Mouse (Mus musculus): ENCODE measurements around the gene Myh15. TPM values are rescaled to one million over a fixed set of nuclear protein-coding genes. Genes with fewer than 3 reads are reported as not detected.
"Not testable (repeated sequence)": the region's sequence is repeated elsewhere in the genome, so short reads cannot be mapped to it uniquely, and the experiment has no call there.

Myh15 gene
- polyA plus RNA-seq, 1 experiment, result not detected

DNA sequence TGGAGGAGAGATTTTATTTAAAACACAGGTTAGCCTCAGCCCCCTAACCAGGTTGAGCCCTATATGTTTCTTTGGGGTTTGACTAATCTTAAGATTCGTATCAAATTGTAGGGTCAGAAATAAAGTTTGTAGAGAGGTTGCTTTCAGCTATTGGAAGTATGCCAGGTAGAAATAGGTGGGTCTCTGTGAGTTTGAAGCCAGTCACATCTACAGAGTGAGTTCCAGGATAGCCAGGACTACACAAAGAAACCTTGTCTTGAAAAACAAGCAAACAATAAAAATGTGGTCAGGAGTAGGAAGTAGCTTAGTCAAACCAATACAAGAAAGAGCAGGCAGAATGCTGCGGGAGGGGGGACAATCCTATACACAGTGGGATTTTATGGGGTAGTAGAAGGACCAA is 136.7 kb downstream of the Myh15 start:
- no peak for TF ChIP-seq POLR2A (IDR thresholded peaks at IDR 0.05; ENCODE audit: borderline replicate concordance, control insufficient read depth, low read depth, low read length)
- no peak for TF ChIP-seq CTCF (IDR thresholded peaks at IDR 0.05; ENCODE audit: control insufficient read depth, insufficient read depth, low read length)
- 42% methylated on average over 2 of the region's 2 CpGs for WGBS
- Histone ChIP-seq H3K27ac (ENCODE audit: control insufficient read depth, insufficient read depth, low read depth, low read length, poor library complexity) (no peak overlapping the region), H3K4me3 (replicated peaks; ENCODE audit: control insufficient read depth, low read depth, low read length) (no peak overlapping the region), H3K4me1 (ENCODE audit: control insufficient read depth, insufficient read depth, low read length) (no peaks in the 10 kb centered on the region)

DNA sequence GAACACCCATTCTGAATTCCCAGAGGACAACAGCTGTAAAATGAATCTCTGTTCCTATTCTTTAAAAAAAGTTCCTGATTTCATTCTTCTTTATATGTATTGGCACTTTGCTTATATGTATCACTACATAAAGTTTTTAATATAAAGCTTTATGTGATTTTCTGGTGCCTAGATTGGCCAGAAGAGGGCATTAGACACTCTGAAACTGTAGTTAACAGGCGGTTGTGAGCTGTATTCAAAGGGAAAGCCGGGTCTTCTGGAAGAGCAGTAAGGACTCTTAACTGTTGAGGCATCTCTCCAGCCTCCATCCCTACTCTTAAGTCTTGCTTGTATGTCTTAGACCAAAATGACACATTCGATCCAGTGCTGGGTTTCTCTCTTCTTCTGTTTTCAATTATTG is 139.0 kb downstream of the Myh15 start:
- TF ChIP-seq POLR2A (IDR thresholded peaks at IDR 0.05; ENCODE audit: borderline replicate concordance, control insufficient read depth, low read depth, low read length) (no peak), CTCF (IDR thresholded peaks at IDR 0.05; ENCODE audit: control insufficient read depth, insufficient read depth, low read length) (no peak)
- H3K4me1 ChIP-seq (ENCODE audit: control insufficient read depth, insufficient read depth, low read length), result no peaks in the 10 kb centered on the region
- H3K4me3 ChIP-seq (replicated peaks; ENCODE audit: control insufficient read depth, low read depth, low read length), result no peak overlapping the region
- WGBS, result 62% methylated on average over 3 of the region's 3 CpGs
- no peak overlapping the region for H3K27ac ChIP-seq (ENCODE audit: control insufficient read depth, insufficient read depth, low read depth, low read length, poor library complexity)

DNA sequence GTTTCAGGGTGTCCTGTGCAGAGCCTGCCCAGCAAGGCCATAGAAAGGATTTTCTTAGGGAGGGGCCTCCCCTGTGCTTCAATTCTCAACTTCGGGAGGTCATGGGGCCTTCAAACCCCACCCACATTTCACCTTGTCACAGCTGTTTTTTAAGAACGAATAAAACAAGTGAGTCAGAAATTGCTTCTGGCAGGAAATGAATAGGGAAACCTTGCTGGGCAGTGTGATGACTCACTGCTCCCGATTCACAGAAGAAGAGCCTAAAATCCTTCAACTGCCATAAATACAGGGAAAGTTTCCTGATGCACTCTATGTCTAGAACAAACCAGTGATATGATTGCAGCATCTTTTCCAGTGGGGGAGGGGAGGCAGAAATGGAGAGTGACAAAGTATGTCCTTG is 140.7 kb downstream of the Myh15 start:
- Histone ChIP-seq H3K4me3 (replicated peaks; ENCODE audit: control insufficient read depth, low read depth, low read length) (no peak overlapping the region), H3K4me1 (ENCODE audit: control insufficient read depth, insufficient read depth, low read length) (no peaks in the 10 kb centered on the region), H3K27ac (ENCODE audit: control insufficient read depth, insufficient read depth, low read depth, low read length, poor library complexity) (no peak overlapping the region)
- 6% methylated on average over 3 of the region's 3 CpGs for WGBS
- TF ChIP-seq CTCF (IDR thresholded peaks at IDR 0.05; ENCODE audit: control insufficient read depth, insufficient read depth, low read length) (no peak), POLR2A (IDR thresholded peaks at IDR 0.05; ENCODE audit: borderline replicate concordance, control insufficient read depth, low read depth, low read length) (no peak)

DNA sequence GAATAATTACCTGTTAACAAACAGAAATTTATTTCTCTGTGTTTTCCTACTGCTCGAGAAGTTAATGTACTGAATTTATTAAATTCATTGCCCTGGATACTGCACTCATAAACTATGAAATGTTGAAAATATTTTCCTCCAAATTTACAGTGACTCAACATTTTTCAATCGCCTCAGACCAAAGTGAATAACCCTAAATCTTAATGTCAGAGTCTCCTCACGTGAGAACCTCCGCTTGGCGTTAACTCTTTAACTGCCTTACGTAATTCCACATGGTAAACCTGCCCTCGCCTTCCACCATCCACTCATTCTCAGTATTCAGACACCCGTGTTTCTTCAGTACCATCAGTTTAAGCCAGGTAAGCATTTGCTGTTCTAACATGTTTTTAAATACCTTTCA is 166.4 kb downstream of the Myh15 start:
- Histone ChIP-seq H3K4me3 (replicated peaks; ENCODE audit: control insufficient read depth, low read depth, low read length) (no peak overlapping the region), H3K4me1 (ENCODE audit: control insufficient read depth, insufficient read depth, low read length) (no peaks in the 10 kb centered on the region), H3K27ac (ENCODE audit: control insufficient read depth, insufficient read depth, low read depth, low read length, poor library complexity) (no peak overlapping the region)
- no peak for TF ChIP-seq POLR2A (IDR thresholded peaks at IDR 0.05; ENCODE audit: borderline replicate concordance, control insufficient read depth, low read depth, low read length)
- no peak for TF ChIP-seq CTCF (IDR thresholded peaks at IDR 0.05; ENCODE audit: control insufficient read depth, insufficient read depth, low read length)
- WGBS, result 27% methylated on average over 8 of the region's 8 CpGs

DNA sequence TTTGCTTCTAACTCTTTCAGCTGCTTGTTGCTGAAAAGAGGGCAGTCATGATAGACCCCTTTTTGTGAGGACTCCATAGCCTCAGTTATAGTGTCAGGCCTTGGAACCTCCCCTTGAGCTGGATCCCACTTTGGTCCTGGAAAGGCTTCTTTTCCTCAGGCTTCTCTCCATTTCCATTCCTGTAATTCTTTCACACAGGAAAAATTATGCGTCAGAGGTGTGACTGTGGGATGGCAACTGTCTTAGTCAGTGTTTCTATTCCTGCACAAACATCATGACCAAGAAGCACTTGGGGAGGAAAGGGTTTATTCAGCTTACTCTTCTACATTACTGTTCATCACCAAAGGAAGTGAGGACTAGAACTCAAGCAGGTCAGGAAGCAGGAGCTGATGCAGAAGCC is 186.2 kb downstream of the Myh15 start:
- WGBS, result 88% methylated on average over 1 of the region's 1 CpGs
- H3K4me3 ChIP-seq (replicated peaks; ENCODE audit: control insufficient read depth, low read depth, low read length); H3K27ac ChIP-seq (ENCODE audit: control insufficient read depth, insufficient read depth, low read depth, low read length, poor library complexity); H3K4me1 ChIP-seq (ENCODE audit: control insufficient read depth, insufficient read depth, low read length): not testable (repeated sequence)

Other genes starting within 250 kb of the Myh15 start
- not detected in 2 replicates for gene Retnlb, start 240.6 kb upstream of the Myh15 start, polyA plus RNA-seq (2011; ENCODE audit: insufficient read depth, insufficient read length, low replicate concordance, missing spikeins)
- not detected in 2 replicates for gene Retnla, start 214.9 kb upstream of the Myh15 start, polyA plus RNA-seq (2011; ENCODE audit: insufficient read depth, insufficient read length, low replicate concordance, missing spikeins)
- 574 and 1,873 TPM in 2 replicates for gene Retnlg, start 184.9 kb upstream of the Myh15 start, polyA plus RNA-seq (2011; ENCODE audit: insufficient read depth, insufficient read length, low replicate concordance, missing spikeins)
- gene Dzip3, start 63.3 kb upstream of the Myh15 start, polyA plus RNA-seq (2011; ENCODE audit: insufficient read depth, insufficient read length, low replicate concordance, missing spikeins), result 3.4 and 3.5 TPM in 2 replicates
- gene Cip2a, start 63.3 kb upstream of the Myh15 start, polyA plus RNA-seq (2011; ENCODE audit: insufficient read depth, insufficient read length, low replicate concordance, missing spikeins), result 19.9 and 21.1 TPM in 2 replicates